Mouse (Mus musculus) neutrophil, adult 59 days (primary cell): Measurements from ENCODE around the gene Zfp334. TPM values are rescaled to one million over a fixed set of nuclear protein-coding genes. Genes with fewer than 3 reads are reported as not detected.

ENCODE experiments used
- total RNA-seq, 2 experiments: library from RNA; stranded (reverse); gene quantifications; 1 replicate in 1 of 2; 2 replicates in 1 of 2; pipeline ENCODE4 v1.2.4; 2023

Zfp334 gene
- total RNA-seq: not detected

DNA sequence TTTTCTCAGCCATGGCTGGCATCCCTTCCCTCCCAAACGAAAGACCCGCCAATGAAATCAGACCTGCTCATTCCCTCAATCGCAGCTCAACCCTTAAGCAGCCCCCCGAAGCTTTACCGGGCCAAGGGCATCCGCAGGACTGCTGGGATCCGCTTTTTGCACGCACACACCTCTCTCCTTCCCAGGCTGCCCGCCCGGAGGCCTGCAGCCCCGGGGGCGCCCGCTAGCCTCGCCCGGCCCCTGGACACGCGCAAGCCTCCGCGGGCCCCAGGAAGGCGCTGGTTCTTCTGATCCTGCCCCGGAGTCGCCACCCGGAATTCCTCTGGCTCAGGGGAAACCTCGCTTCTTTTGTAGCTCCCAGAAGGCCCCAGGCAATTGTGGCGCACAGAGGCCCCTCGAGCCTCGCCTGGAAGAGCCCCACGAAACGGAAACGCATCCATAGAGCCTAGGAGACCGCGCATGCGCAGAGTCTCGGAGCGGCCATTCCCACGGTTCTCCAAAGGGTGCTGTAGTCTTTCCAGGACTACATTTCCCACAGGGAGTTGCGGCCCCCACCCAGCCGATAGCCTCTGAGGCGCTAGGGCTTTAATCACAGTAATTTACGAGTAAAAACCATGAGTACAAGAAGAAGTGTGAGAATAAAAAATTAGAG, at the start of gene Zfp334:
Gene Zfp334 (minus strand): TSS at position 416 of the 652 bp plus-strand sequence.

DNA sequence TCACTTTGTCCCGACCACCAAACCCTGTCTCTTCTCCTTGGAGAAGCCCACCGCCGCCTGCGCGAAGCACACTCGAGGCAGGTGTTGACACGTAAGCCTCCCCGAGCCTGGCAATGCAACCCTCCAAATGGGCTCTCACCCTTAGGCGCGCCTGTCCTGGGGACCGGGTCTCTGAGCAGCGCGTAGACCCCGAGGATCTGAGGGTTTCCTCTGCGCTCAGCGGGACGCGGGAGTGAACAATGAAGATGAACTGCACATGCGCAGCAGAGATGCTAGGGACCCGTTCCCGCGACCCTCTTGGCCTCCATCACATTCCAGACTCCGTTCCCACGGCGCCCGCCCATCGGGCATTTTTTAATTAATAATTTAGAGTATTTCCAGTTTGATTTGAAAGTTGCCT, 19.6 kb downstream of the Zfp334 start, which contains the start of gene Zfp663:
Gene Zfp663 (minus strand): TSS at position 234 of the 400 bp plus-strand sequence.

DNA sequence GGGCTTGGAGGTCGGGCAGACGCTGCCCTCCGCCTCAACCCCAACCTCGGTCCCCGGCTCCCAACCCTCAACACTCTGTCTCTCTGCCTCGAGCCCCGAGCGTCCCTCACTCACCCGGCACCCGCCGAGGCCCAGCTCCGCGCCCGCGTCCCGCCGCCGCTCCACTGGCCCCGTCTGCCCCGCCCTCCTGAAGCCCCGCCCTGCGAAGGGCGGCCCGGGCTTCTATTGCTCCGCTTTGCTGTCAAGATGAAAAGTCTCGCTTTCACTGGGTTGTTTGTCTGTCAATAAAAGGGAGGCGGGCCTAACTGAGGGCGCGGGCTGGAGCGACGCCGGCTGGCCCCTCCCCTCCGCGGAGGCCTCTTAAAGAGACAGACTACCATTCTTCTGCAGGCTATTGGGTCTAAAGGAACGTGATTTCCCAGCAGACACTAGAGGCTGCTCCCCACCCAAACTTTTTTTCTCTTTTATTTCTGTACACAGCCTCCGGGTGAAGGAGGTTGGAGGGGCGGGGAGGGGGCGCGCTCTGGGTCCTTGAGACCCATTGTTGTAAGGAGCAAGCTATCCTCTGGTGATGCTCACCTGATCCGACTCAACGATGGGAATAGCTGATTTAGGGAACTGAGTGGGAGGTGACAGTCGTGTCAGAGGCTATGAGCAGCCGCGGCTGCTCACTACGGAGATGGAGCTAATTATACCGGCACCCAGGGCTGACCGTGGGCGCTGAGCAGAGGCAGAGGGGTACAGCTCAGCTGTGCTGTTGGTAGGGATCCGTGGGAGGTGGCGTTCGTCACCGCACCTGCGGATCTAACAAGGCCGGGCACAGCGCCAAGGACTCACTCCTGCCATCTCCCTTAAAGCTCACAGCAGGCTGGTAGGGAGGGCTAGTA, 61.5 kb downstream of the Zfp334 start, which contains the start of gene Elmo2:
Gene Elmo2 (minus strand): TSS at position 176 of the 887 bp plus-strand sequence.

Other genes with a start within 250 kb of the Zfp334 start
- not detected for gene Cdh22, start 153.4 kb downstream of the Zfp334 start, total RNA-seq
- gene Slc35c2, start 100.4 kb downstream of the Zfp334 start, total RNA-seq: 10 to 100 TPM; 80.9 to 85.3 TPM
- gene Elmo2, start 61.8 kb downstream of the Zfp334 start, total RNA-seq: 10 to 100 TPM; 54.9 to 74.8 TPM
- not detected for gene Zfp663, start 19.5 kb downstream of the Zfp334 start, total RNA-seq
- gene Ocstamp, start 12.1 kb upstream of the Zfp334 start, total RNA-seq: under 1 TPM; 0.11 to 0.15 TPM
- gene Slc13a3, start 85.0 kb upstream of the Zfp334 start, total RNA-seq: under 1 TPM; 0.57 to 0.67 TPM
- 1 to 10 TPM; 4.1 to 8.5 TPM for gene Trp53rka, start 105.1 kb upstream of the Zfp334 start, total RNA-seq
- gene Slc2a10, start 115.5 kb upstream of the Zfp334 start, total RNA-seq: not detected
- gene Eya2, start 206.8 kb upstream of the Zfp334 start, total RNA-seq: 1 to 10 TPM in 1 of 2 experiments, under 1 TPM in 1; 0.68 to 2.0 TPM